Mouse (Mus musculus): Measurements from ENCODE around the gene Gm3278. TPM values are rescaled to one million over a fixed set of nuclear protein-coding genes. Genes with fewer than 3 reads are reported as not detected.
A peak's percentile ranks its signal among the peaks of the same experiment; 100 is the strongest.
"Not testable (repeated sequence)": the region's sequence is repeated elsewhere in the genome, so short reads cannot be mapped to it uniquely, and the experiment has no call there.

The Gm3278 gene
- total RNA-seq (2014; rRNA removed): 0.22 TPM in 1 of 2 replicates, not detected in the other
- polyA plus RNA-seq (2015; fragmentation: Nextera tagmentation; extraction: Ambion mirVana): 0.35 TPM in 1 of 2 replicates, not detected in the other

DNA sequence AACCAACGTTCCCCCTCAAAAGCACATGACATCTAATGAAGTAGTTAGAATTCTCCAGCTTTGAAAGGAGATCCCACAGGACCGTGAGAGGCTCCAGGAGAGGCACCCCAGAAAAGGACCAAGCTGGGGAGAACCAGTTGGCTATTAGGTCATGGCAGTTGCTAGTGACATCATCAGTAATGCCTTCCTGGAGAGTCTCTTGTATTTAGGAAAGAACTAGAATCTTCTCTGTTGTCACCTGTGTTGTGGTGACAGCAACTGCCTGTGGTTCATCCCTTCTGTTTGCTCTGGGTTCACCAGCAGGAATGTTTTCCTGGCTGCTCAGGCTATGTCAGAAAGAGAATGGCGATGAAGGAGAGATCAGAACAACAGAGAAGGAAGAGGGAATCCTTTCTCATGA is at the start of gene Gm3278:
Gene Gm3278 (plus strand): TSS at position 301 of the 400 bp plus-strand sequence.
- not testable (repeated sequence) for H3K4me1 ChIP-seq (ENCODE audit: insufficient read depth, low read length); H3K4me3 ChIP-seq (ENCODE audit: low read length); DNase-seq (ENCODE audit: low spot score); H3K9ac ChIP-seq (replicated peaks; ENCODE audit: low read length); H3K9me3 ChIP-seq (ENCODE audit: low read length); H3K27ac ChIP-seq; H3K4me2 ChIP-seq (ENCODE audit: low read depth, low read length); H3K27me3 ChIP-seq (ENCODE audit: insufficient read depth, low read length); ATAC-seq; H3K36me3 ChIP-seq (ENCODE audit: insufficient read depth, low read length)
- WGBS: 67% methylated on average over 1 of the region's 3 CpGs

DNA sequence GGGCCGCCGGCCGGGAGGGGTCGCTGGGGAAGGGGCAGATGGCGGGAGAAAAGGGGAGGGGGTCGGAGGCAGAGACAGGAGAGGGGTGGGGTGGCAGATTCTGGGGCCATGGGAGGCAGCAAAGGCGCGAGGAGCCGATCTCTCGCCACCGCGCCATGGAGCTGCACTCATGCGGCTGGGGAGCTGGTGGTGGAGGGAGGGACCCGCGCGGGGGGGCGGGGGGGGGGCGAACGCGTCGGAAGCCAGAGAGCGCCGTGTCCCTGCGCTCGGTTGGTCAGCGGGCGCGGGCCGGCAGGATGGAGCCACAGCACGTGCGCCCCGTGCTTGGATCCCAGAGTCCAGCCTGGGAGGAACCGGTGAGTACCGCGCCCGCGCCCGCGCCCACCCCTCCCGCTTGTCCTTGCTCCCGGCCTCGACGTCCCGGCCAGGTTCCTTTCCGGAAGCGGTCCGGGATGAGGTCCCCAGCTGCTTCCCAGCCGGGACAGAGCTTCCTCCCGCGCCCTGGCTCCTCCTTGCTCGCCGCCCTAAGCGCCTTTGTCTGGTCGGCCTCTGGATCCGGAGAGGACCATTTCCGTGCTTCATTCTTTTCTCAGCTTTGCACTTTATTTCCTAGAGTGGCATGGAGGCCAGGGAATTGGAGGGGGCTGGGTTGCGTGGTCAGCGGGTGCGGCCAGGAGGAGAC is 36.8 kb upstream of the Gm3278 start, which contains the start of gene Gm3264:
Gene Gm3264 (plus strand): TSS at position 278 of the 682 bp plus-strand sequence.
- not testable (repeated sequence) for H3K4me1 ChIP-seq (ENCODE audit: insufficient read depth, low read length); H3K9ac ChIP-seq (replicated peaks; ENCODE audit: low read length); H3K27ac ChIP-seq; ATAC-seq; H3K36me3 ChIP-seq (ENCODE audit: insufficient read depth, low read length); H3K9me3 ChIP-seq (ENCODE audit: low read length); H3K27me3 ChIP-seq (ENCODE audit: insufficient read depth, low read length)
- DNase-seq (ENCODE audit: low spot score): peak; percentile 1
- peak within 1 kb of the TSS; percentile 33 for H3K4me3 ChIP-seq (ENCODE audit: low read length)
- H3K4me2 ChIP-seq (ENCODE audit: low read depth, low read length): peak within 1 kb of the TSS; percentile 42; the same call in 1 of the 2 replicates
- 6% methylated on average over 34 of the region's 59 CpGs for WGBS

Other genes with a start within 250 kb of the Gm3278 start
- 0.63 and 4.5 TPM in 2 replicates for gene Gm3239, start 228.2 kb upstream of the Gm3278 start, total RNA-seq (2014; rRNA removed)
- gene Gm3239, start 228.2 kb upstream of the Gm3278 start, polyA plus RNA-seq (2015; fragmentation: Nextera tagmentation; extraction: Ambion mirVana): 0.79 and 1.3 TPM in 2 replicates
- not detected in 2 replicates for gene Gm7876, start 183.2 kb upstream of the Gm3278 start, total RNA-seq (2014; rRNA removed)
- gene Gm7876, start 183.2 kb upstream of the Gm3278 start, polyA plus RNA-seq (2015; fragmentation: Nextera tagmentation; extraction: Ambion mirVana): not detected in 2 replicates
- 0.84 and 2.4 TPM in 2 replicates for gene Gm3252, start 165.6 kb upstream of the Gm3278 start, total RNA-seq (2014; rRNA removed)
- gene Gm3252, start 165.6 kb upstream of the Gm3278 start, polyA plus RNA-seq (2015; fragmentation: Nextera tagmentation; extraction: Ambion mirVana): 2.6 and 3.2 TPM in 2 replicates
- gene Gm9602, start 116.1 kb upstream of the Gm3278 start, total RNA-seq (2014; rRNA removed): not detected in 2 replicates
- not detected in 2 replicates for gene Gm9602, start 116.1 kb upstream of the Gm3278 start, polyA plus RNA-seq (2015; fragmentation: Nextera tagmentation; extraction: Ambion mirVana)
- gene Gm3269, start 54.3 kb upstream of the Gm3278 start, total RNA-seq (2014; rRNA removed): not detected in 2 replicates
- not detected in 2 replicates for gene Gm3269, start 54.3 kb upstream of the Gm3278 start, polyA plus RNA-seq (2015; fragmentation: Nextera tagmentation; extraction: Ambion mirVana)
- not detected in 2 replicates for gene Gm3264, start 36.8 kb upstream of the Gm3278 start, total RNA-seq (2014; rRNA removed)
- gene Gm3264, start 36.8 kb upstream of the Gm3278 start, polyA plus RNA-seq (2015; fragmentation: Nextera tagmentation; extraction: Ambion mirVana): 3.8 and 5.3 TPM in 2 replicates
- not detected in 2 replicates for gene Gm8297, start 91.5 kb downstream of the Gm3278 start, total RNA-seq (2014; rRNA removed)
- gene Gm8297, start 91.5 kb downstream of the Gm3278 start, polyA plus RNA-seq (2015; fragmentation: Nextera tagmentation; extraction: Ambion mirVana): not detected in 2 replicates
- not detected in 2 replicates for gene Gm3298, start 123.5 kb downstream of the Gm3278 start, total RNA-seq (2014; rRNA removed)
- gene Gm3298, start 123.5 kb downstream of the Gm3278 start, polyA plus RNA-seq (2015; fragmentation: Nextera tagmentation; extraction: Ambion mirVana): 0.51 TPM in 1 of 2 replicates, not detected in the other
- gene 4930555G01Rik, start 158.2 kb downstream of the Gm3278 start, total RNA-seq (2014; rRNA removed): not detected in 2 replicates
- not detected in 2 replicates for gene 4930555G01Rik, start 158.2 kb downstream of the Gm3278 start, polyA plus RNA-seq (2015; fragmentation: Nextera tagmentation; extraction: Ambion mirVana)
- 11.0 and 12.0 TPM in 2 replicates for gene Gm8281, start 178.6 kb downstream of the Gm3278 start, total RNA-seq (2014; rRNA removed)
- gene Gm8281, start 178.6 kb downstream of the Gm3278 start, polyA plus RNA-seq (2015; fragmentation: Nextera tagmentation; extraction: Ambion mirVana): 9.7 and 10.8 TPM in 2 replicates
- not detected in 2 replicates for gene Gm8279, start 239.1 kb downstream of the Gm3278 start, total RNA-seq (2014; rRNA removed)
- gene Gm8279, start 239.1 kb downstream of the Gm3278 start, polyA plus RNA-seq (2015; fragmentation: Nextera tagmentation; extraction: Ambion mirVana): 0.15 TPM in 1 of 2 replicates, not detected in the other